13 mouse cellular contexts compared by ENCODE assay signal in genomic region chr6:118167013-118167412, GRCm38 (mm10). TPM values are rescaled to one million over a fixed set of nuclear protein-coding genes. Genes with fewer than 3 reads are reported as not detected.
DNase-seq lines count a peak whose midpoint lies in the region; ATAC-seq lines count a peak whose summit lies in the region.
"Had no signal": no experiment of that assay in that cellular context is flagged by ENCODE, and none has a peak within 500 bp of the region (broad histone marks: within the 10 kb centered on the region; RNA-seq: fewer than 3 reads in every experiment).

No protein-coding gene starts in this region.

- H3K4me3 ChIP-seq in midbrain, embryonic 10.5 days: no peak overlapping the region
- H3K4me3 ChIP-seq in kidney, embryonic 15.5 days (replicated peaks): no peak overlapping the region
- H3K4me3 ChIP-seq: hindbrain, embryonic 13.5 days; lung, embryonic 15.5 days had no signal

- H3K27me3 ChIP-seq in midbrain, embryonic 10.5 days (ENCODE audit: low read depth, poor library complexity, severe bottlenecking): no peaks in the 10 kb centered on the region
- no peaks in the 10 kb centered on the region for H3K27me3 ChIP-seq in kidney, embryonic 15.5 days
- H3K27me3 ChIP-seq: hindbrain, embryonic 13.5 days; lung, embryonic 15.5 days had no signal

- peak; percentile 94 for ATAC-seq in megakaryocyte progenitor cell, adult 5-6 weeks (replicated peaks; ENCODE audit: poor library complexity)
- ATAC-seq in kidney, embryonic 15.5 days (replicated peaks; ENCODE audit: low FRiP score): no peak
- ATAC-seq: forebrain, embryonic 14.5 days had no signal

- no peaks in the 10 kb centered on the region for H3K36me3 ChIP-seq in midbrain, embryonic 10.5 days
- no peaks in the 10 kb centered on the region for H3K36me3 ChIP-seq in kidney, embryonic 15.5 days
- H3K36me3 ChIP-seq: hindbrain, embryonic 13.5 days; lung, embryonic 15.5 days had no signal

- WGBS in midbrain, embryonic 10.5 days: 93% methylated on average over 9 of the region's 9 CpGs
- 83% methylated on average over 9 of the region's 9 CpGs for WGBS in kidney, embryonic 15.5 days

- no peak overlapping the region for H3K4me2 ChIP-seq in kidney, embryonic 15.5 days
- H3K4me2 ChIP-seq: hindbrain, embryonic 13.5 days; lung, embryonic 15.5 days had no signal

- DNase-seq in heart, adult 11 months: peak; percentile 83
- no peak for DNase-seq in heart, postnatal 10 days
- DNase-seq in c-Kit-positive CD71-negative TER-119-negative erythroid progenitor cells, embryonic 14.5 days (ENCODE audit: low read depth): peak; percentile 55
- peak; percentile 66 for DNase-seq in thymus, postnatal 14 days
- no peak for DNase-seq in adrenal gland, adult 8-10 months
- no peak for DNase-seq in midbrain, embryonic 10.5 days (ENCODE audit: low spot score)
- DNase-seq: embryo, embryonic 11 days; kidney, postnatal 14 days had no signal

- H3K4me1 ChIP-seq in midbrain, embryonic 10.5 days: no peaks in the 10 kb centered on the region
- no peaks in the 10 kb centered on the region for H3K4me1 ChIP-seq in kidney, embryonic 15.5 days
- H3K4me1 ChIP-seq: hindbrain, embryonic 13.5 days; lung, embryonic 15.5 days had no signal

- no peak overlapping the region for H3K9ac ChIP-seq in kidney, embryonic 15.5 days
- H3K9ac ChIP-seq: hindbrain, embryonic 13.5 days; lung, embryonic 15.5 days had no signal

- H3K27ac ChIP-seq in midbrain, embryonic 10.5 days (replicated peaks): no peak overlapping the region
- no peak overlapping the region for H3K27ac ChIP-seq in kidney, embryonic 15.5 days
- H3K27ac ChIP-seq: hindbrain, embryonic 13.5 days; lung, embryonic 15.5 days had no signal

- intact Hi-C loops in heart, postnatal 10 days (cut with DNase I): no loop called here

- no peaks in the 10 kb centered on the region for H3K9me3 ChIP-seq in midbrain, embryonic 10.5 days (replicated peaks)
- H3K9me3 ChIP-seq in kidney, embryonic 15.5 days (replicated peaks): no peaks in the 10 kb centered on the region
- H3K9me3 ChIP-seq: hindbrain, embryonic 13.5 days; lung, embryonic 15.5 days had no signal

RNA-seq across cellular contexts. Expression of gene Csgalnact2, which starts 28.1 kb away (rescaled TPM):
- total RNA-seq in heart, postnatal 10 days (2021): 10 to 100 TPM; 19.1 to 20.2 TPM
- total RNA-seq in megakaryocyte progenitor cell, adult 5-6 weeks (2015): 173 and 181 TPM in 2 replicates
- 226 and 242 TPM in 2 replicates for total RNA-seq in megakaryocyte progenitor cell, adult 5-6 weeks (2017)
- total RNA-seq in adrenal gland, adult 8-10 months (2022): 10 to 100 TPM; 18.8 to 26.8 (median 23.1) TPM
- 6.3 and 6.5 TPM in 2 replicates for polyA plus RNA-seq in midbrain, embryonic 10.5 days (2016; fragmentation: Nextera tagmentation; extraction: Ambion mirVana)
- polyA plus RNA-seq in kidney, embryonic 15.5 days (2015; fragmentation: Nextera tagmentation; extraction: Ambion mirVana): 16.2 and 16.3 TPM in 2 replicates

RNA-seq across cellular contexts. Expression of gene Ret, which starts 30.5 kb away (rescaled TPM):
- total RNA-seq in heart, postnatal 10 days (2021): 1 to 10 TPM; 8.3 to 8.6 TPM
- not detected in 2 replicates for total RNA-seq in megakaryocyte progenitor cell, adult 5-6 weeks (2015)
- 0.04 TPM in 1 of 2 replicates, not detected in the other for total RNA-seq in megakaryocyte progenitor cell, adult 5-6 weeks (2017)
- total RNA-seq in adrenal gland, adult 8-10 months (2022): 1 to 10 TPM; 1.9 to 5.3 (median 3.4) TPM
- polyA plus RNA-seq in midbrain, embryonic 10.5 days (2016; fragmentation: Nextera tagmentation; extraction: Ambion mirVana): 1.2 and 2.1 TPM in 2 replicates
- polyA plus RNA-seq in kidney, embryonic 15.5 days (2015; fragmentation: Nextera tagmentation; extraction: Ambion mirVana): 15.3 and 17.6 TPM in 2 replicates

Comparison
In these comparisons a context has a peak if more than half of its experiments do, and no peak if none do; other contexts are left out.
1. DNase-seq: peak in heart, adult 11 months (single experiment), c-Kit-positive CD71-negative TER-119-negative erythroid progenitor cells, embryonic 14.5 days (single experiment) and thymus, postnatal 14 days (single experiment); none in heart, postnatal 10 days (0 of 2), adrenal gland, adult 8-10 months (single experiment) and midbrain, embryonic 10.5 days (single experiment).
2. RNA of gene Csgalnact2, which starts 28.1 kb away (total RNA-seq): 173 to 242 TPM in megakaryocyte progenitor cell, adult 5-6 weeks; 18.8 to 26.8 TPM in adrenal gland, adult 8-10 months and 19.1 to 20.2 TPM in heart, postnatal 10 days; every median in the first group is over 4 times any median in the second.